Mouse (Mus musculus) layer of hippocampus, adult 2 months (tissue): ENCODE results near the gene Ldlrad3. TPM values are rescaled to one million over a fixed set of nuclear protein-coding genes. Genes with fewer than 3 reads are reported as not detected.

Source experiments
- DNase-seq, 2 experiments: peaks; one replicate each; pipeline ENCODE4 v3.0.0; 2022; ENCODE audit warnings: low spot score in 2 of 2
- H3K27ac ChIP-seq: fragments of 200-600 bp; 2 replicates; pipeline ENCODE4 v1.8.1; 2022
- H3K4me3 ChIP-seq: fragments of 200-600 bp; 2 replicates; pipeline ENCODE4 v1.8.1; 2022; ENCODE audit warnings: mild to moderate bottlenecking
- CTCF ChIP-seq: fragments of 200-600 bp; conservative IDR thresholded peaks from 2 replicates; pipeline ENCODE4 v1.8.1; 2022; ENCODE audit warnings: antibody characterized with exemption, mild to moderate bottlenecking, moderate library complexity
- total RNA-seq, 2 experiments: library from RNA; stranded (reverse); gene quantifications; 2 replicates each; pipeline ENCODE4 v1.2.3; 2021

Ldlrad3 gene
- total RNA-seq, 2 experiments from 2014 or later = 9.3 to 11.2 TPM

- Histone ChIP-seq H3K27ac (no peak overlapping the region), H3K4me3 (no peak overlapping the region)
- no peak for DNase-seq
- no peak for TF ChIP-seq CTCF
These were observed 139.7 kb downstream of the Ldlrad3 start for GRCm38 (mm10) chr2:102046481-102046880.

GRCm38 (mm10) chr2:102040456-102040855 lies 145.7 kb downstream of the Ldlrad3 start:
- DNase-seq = no peak
- H3K27ac ChIP-seq = peak overlapping the region; percentile 60
- H3K4me3 ChIP-seq = no peak overlapping the region
- no peak for TF ChIP-seq CTCF

GRCm38 (mm10) chr2:102040011-102040410 lies 146.2 kb downstream of the Ldlrad3 start:
- no peak for DNase-seq
- TF ChIP-seq CTCF = no peak
- Histone ChIP-seq H3K4me3 (no peak overlapping the region), H3K27ac (peak overlapping the region; percentile 82; the same call in 1 of the 2 replicates)

- no peak for DNase-seq
- H3K27ac ChIP-seq = peak overlapping the region; percentile 82
- H3K4me3 ChIP-seq = no peak overlapping the region
- TF ChIP-seq CTCF = peak; percentile 65
These were observed 147.1 kb downstream of the Ldlrad3 start for GRCm38 (mm10) chr2:102038895-102039667.

- peak; percentile 75 to 90 for DNase-seq
- Histone ChIP-seq H3K27ac (peak overlapping the region; percentile 82), H3K4me3 (no peak overlapping the region; the same call in 1 of the 2 replicates)
- no peak for TF ChIP-seq CTCF
These were observed 147.8 kb downstream of the Ldlrad3 start for GRCm38 (mm10) chr2:102038229-102038894.

GRCm38 (mm10) chr2:102036665-102037511 lies 149.3 kb downstream of the Ldlrad3 start:
- H3K4me3 ChIP-seq = no peak overlapping the region
- TF ChIP-seq CTCF = peak; percentile 40; the same call in 1 of the 2 replicates
- H3K27ac ChIP-seq = peak overlapping the region; percentile 82
- DNase-seq = no peak

GRCm38 (mm10) chr2:102034513-102034879 lies 151.7 kb downstream of the Ldlrad3 start:
- DNase-seq = no peak
- no peak overlapping the region for H3K4me3 ChIP-seq
- no peak for TF ChIP-seq CTCF
- 0 out of 2 replicates have a peak overlapping the region, but pooled peaks have one; percentile 86 for H3K27ac ChIP-seq

GRCm38 (mm10) chr2:102033818-102034512 lies 152.2 kb downstream of the Ldlrad3 start:
- DNase-seq = no peak
- Histone ChIP-seq H3K27ac (peak overlapping the region; percentile 86), H3K4me3 (no peak overlapping the region)
- TF ChIP-seq CTCF = no peak

- Histone ChIP-seq H3K4me3 (no peak overlapping the region), H3K27ac (peak overlapping the region; percentile 86)
- DNase-seq = peak in 1 of 2 experiments; percentile 51
- TF ChIP-seq CTCF = peak; percentile 59
These were observed 153.4 kb downstream of the Ldlrad3 start for GRCm38 (mm10) chr2:102032713-102033343.

- TF ChIP-seq CTCF = peak; percentile 88
- DNase-seq = peak; percentile 66 to 71
- peak overlapping the region; percentile 86 for H3K27ac ChIP-seq
- no peak overlapping the region for H3K4me3 ChIP-seq
These were observed 155.5 kb downstream of the Ldlrad3 start for GRCm38 (mm10) chr2:102030652-102031051.

- H3K4me3 ChIP-seq = no peak overlapping the region
- H3K27ac ChIP-seq = peak overlapping the region; percentile 86
- no peak for TF ChIP-seq CTCF
- no peak for DNase-seq
These were observed 156.0 kb downstream of the Ldlrad3 start for GRCm38 (mm10) chr2:102030152-102030551.

GRCm38 (mm10) chr2:102029682-102030081 lies 156.5 kb downstream of the Ldlrad3 start:
- DNase-seq = no peak
- Histone ChIP-seq H3K27ac (peak overlapping the region; percentile 86), H3K4me3 (no peak overlapping the region)
- TF ChIP-seq CTCF = no peak
